Mouse (Mus musculus) stomach, embryonic 16.5 days (tissue): ENCODE results near the gene Dmc1. TPM values are rescaled to one million over a fixed set of nuclear protein-coding genes. Genes with fewer than 3 reads are reported as not detected.

Experiments used
- ATAC-seq: fragments of 200-750 bp; cut with Nextera tagmentation; 2 replicates; pipeline ENCODE4 v1.8.0; 2017; ENCODE audit warnings: moderate number of reproducible peaks, moderate TSS enrichment; ENCODE audit not compliant: insufficient read depth, low FRiP score
- H3K27ac ChIP-seq: fragments of 300-500 bp; sonication (generic); 2 replicates; pipeline ENCODE4 v1.5.1; 2014; ENCODE audit warnings: low read length
- H3K27me3 ChIP-seq: fragments of 300-500 bp; sonication (generic); 2 replicates; pipeline ENCODE4 v1.6.1; 2014; ENCODE audit warnings: low read length, control low read depth, mixed read lengths; ENCODE audit not compliant: control insufficient read depth, insufficient read depth
- H3K36me3 ChIP-seq: fragments of 300-500 bp; sonication (generic); 2 replicates; pipeline ENCODE4 v1.6.1; 2014; ENCODE audit warnings: low read length; ENCODE audit not compliant: control insufficient read depth, insufficient read depth
- H3K4me1 ChIP-seq: fragments of 300-500 bp; sonication (generic); 2 replicates; pipeline ENCODE4 v1.6.1; 2014; ENCODE audit warnings: low read length, control low read depth, mixed read lengths; ENCODE audit not compliant: control insufficient read depth, insufficient read depth
- H3K4me2 ChIP-seq: fragments of 300-500 bp; sonication (generic); 2 replicates; pipeline ENCODE4 v1.6.1; 2014; ENCODE audit warnings: low read depth, low read length, mixed read lengths
- H3K4me3 ChIP-seq: fragments of 300-500 bp; sonication (generic); replicated peaks from 2 replicates; pipeline ENCODE4 v1.5.1; 2014; ENCODE audit warnings: mild to moderate bottlenecking, low read length
- H3K9ac ChIP-seq: fragments of 300-500 bp; sonication (generic); 2 replicates; pipeline ENCODE4 v1.6.1; 2014; ENCODE audit warnings: low read length
- H3K9me3 ChIP-seq: fragments of 300-500 bp; sonication (generic); replicated peaks from 2 replicates; pipeline ENCODE4 v1.6.1; 2016; ENCODE audit warnings: low read length, control low read depth; ENCODE audit not compliant: control insufficient read depth
- WGBS: fragments of 180-500 bp; shearing (Covaris S2); extraction: QIAGEN DNeasy Blood & Tissue Kit; methylation state at CpG from one replicate; pipeline ENCODE4 v1.1.7; 2014; 5-methylcytosine and 5-hydroxymethylcytosine counted together
- polyA plus RNA-seq: library from polyadenylated mRNA; unstranded; fragments of >200 nt; fragmentation: Nextera tagmentation; extraction: Ambion mirVana; gene quantifications from 2 replicates; pipeline ENCODE4 v1.2.1, GENCODE M21; 2015

Dmc1 gene
- polyA plus RNA-seq, 1 experiment from 2014 or later: 2.4 TPM

DNA sequence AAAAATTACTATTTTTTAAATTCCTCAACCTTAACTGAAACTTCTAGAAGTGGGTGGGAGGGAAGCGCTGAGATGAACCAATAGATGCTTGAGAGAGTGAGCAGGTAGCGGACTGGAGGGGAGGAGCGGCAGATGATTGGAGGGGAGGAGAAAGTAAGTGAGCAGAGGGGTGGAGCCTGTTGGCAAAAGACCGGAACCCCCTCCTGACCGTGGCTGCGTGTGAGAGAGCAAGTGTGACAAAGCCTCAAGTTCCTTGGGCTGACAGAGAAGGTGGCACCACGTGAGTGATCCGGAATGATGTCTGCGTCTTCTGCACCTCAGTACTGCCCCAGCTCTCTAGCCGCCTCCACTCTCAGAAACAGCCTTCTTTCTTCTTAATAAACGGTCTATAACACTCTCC, 12.2 kb upstream of the Dmc1 start:
- Histone ChIP-seq H3K36me3 (no peaks in the 10 kb centered on the region), H3K9me3 (no peaks in the 10 kb centered on the region), H3K27me3 (no peaks in the 10 kb centered on the region), H3K9ac (no peak overlapping the region), H3K27ac (no peak overlapping the region), H3K4me3 (no peak overlapping the region), H3K4me1 (no peaks in the 10 kb centered on the region), H3K4me2 (no peak overlapping the region)
- ATAC-seq: no peak
- WGBS: 84% methylated on average over 11 of the region's 11 CpGs

GRCm38 (mm10) chr15:79616729-79617128, 11.8 kb upstream of the Dmc1 start:
- no peaks in the 10 kb centered on the region for H3K36me3 ChIP-seq
- H3K4me2 ChIP-seq: no peak overlapping the region
- H3K27ac ChIP-seq: no peak overlapping the region
- no peaks in the 10 kb centered on the region for H3K9me3 ChIP-seq
- ATAC-seq: no peak
- no peak overlapping the region for H3K4me3 ChIP-seq
- H3K27me3 ChIP-seq: no peaks in the 10 kb centered on the region
- H3K9ac ChIP-seq: no peak overlapping the region
- WGBS: 82% methylated on average over 5 of the region's 5 CpGs
- no peaks in the 10 kb centered on the region for H3K4me1 ChIP-seq

- H3K9ac ChIP-seq: no peak overlapping the region
- no peak overlapping the region for H3K4me3 ChIP-seq
- H3K27ac ChIP-seq: no peak overlapping the region
- H3K27me3 ChIP-seq: no peaks in the 10 kb centered on the region
- 68% methylated on average over 7 of the region's 7 CpGs for WGBS
- H3K36me3 ChIP-seq: no peaks in the 10 kb centered on the region
- no peak overlapping the region for H3K4me2 ChIP-seq
- H3K4me1 ChIP-seq: no peaks in the 10 kb centered on the region
- ATAC-seq: no peak
- H3K9me3 ChIP-seq: no peaks in the 10 kb centered on the region
Observed at GRCm38 (mm10) chr15:79615501-79615900, 10.6 kb upstream of the Dmc1 start.

DNA sequence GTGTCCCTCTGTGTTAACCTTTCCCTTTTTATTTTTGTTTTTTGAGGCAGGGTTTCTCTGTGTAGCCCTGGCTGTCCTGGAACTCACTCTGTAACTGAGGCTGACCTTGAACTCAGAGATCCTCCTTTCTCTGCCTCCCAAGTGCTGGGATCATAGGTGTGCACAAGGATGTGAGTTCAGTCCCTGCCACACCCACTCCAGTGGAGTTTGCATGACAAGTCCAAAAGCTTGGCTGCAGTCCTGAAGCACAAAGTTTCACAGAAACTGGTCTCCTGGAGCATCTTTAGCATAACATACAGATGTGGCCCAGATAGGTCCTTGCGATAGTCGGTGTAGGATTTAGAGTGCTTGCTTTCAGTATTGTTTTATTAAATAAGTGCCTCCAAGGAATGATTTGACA, 4.3 kb upstream of the Dmc1 start:
- Histone ChIP-seq H3K36me3 (no peaks in the 10 kb centered on the region), H3K9ac (no peak overlapping the region), H3K27me3 (no peaks in the 10 kb centered on the region), H3K4me3 (no peak overlapping the region), H3K4me1 (0 out of 2 replicates have a peak, but pooled peaks cover 5% of the 10 kb centered on the region), H3K27ac (no peak overlapping the region), H3K9me3 (no peaks in the 10 kb centered on the region), H3K4me2 (no peak overlapping the region)
- WGBS: 94% methylated on average over 2 of the region's 2 CpGs
- no peak for ATAC-seq

DNA sequence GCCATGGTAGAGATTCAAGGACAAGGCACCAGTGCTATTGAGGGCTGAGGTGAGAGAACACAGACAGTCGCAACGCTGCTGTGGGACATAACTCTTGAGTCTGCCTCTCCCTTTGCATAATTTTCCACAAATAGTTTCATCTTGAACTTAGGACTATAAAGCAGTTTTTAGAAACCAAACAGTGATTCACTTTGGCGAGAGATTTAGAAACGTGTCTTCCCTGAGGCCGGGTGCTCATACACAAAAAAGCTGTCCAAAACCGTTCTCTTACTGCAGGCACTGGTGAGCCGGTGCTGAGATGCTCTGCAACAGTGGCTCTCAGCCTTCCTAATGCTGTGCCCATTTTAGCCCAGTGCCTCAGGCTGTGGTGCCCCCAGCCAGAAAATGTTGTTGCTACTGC, 3.3 kb upstream of the Dmc1 start:
- Histone ChIP-seq H3K27ac (no peak overlapping the region), H3K4me1 (0 out of 2 replicates have a peak, but pooled peaks cover 5% of the 10 kb centered on the region), H3K36me3 (no peaks in the 10 kb centered on the region), H3K4me3 (no peak overlapping the region), H3K4me2 (no peak overlapping the region), H3K27me3 (no peaks in the 10 kb centered on the region), H3K9ac (no peak overlapping the region), H3K9me3 (no peaks in the 10 kb centered on the region)
- no peak for ATAC-seq
- WGBS: 74% methylated on average over 7 of the region's 7 CpGs

DNA sequence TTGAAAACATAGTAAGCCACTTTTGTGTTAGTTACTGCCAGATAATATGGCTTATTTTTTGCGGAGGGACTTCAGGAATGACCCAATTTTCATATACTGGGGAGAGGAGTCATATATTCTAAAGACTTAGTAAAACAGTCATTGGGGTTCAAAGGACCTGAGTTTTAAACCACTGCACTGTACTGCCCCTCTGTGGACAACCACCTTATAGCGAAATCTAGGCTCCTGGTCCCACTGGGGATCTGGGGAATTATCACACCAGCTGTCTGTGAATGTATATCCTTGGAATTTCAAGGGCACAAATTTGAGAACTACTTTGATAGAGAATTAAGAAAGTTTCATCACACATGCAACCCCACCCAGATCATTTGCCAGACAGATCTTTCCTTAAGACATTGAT, 2.8 kb upstream of the Dmc1 start:
- ATAC-seq: no peak

GRCm38 (mm10) chr15:79606161-79606560, 1.3 kb upstream of the Dmc1 start:
- WGBS: 84% methylated on average over 12 of the region's 12 CpGs
- Histone ChIP-seq H3K9ac (no peak overlapping the region), H3K9me3 (no peaks in the 10 kb centered on the region), H3K4me2 (no peak overlapping the region), H3K27ac (no peak overlapping the region), H3K4me1 (0 out of 2 replicates have a peak, but pooled peaks cover 5% of the 10 kb centered on the region), H3K4me3 (no peak overlapping the region), H3K27me3 (no peaks in the 10 kb centered on the region), H3K36me3 (no peaks in the 10 kb centered on the region)
- ATAC-seq: no peak

More for the DNA sequence above, 2.8 kb upstream of the Dmc1 start:
- Histone ChIP-seq H3K9ac (no peak overlapping the region), H3K4me1 (0 out of 2 replicates have a peak, but pooled peaks cover 5% of the 10 kb centered on the region), H3K36me3 (no peaks in the 10 kb centered on the region), H3K4me2 (no peak overlapping the region), H3K27ac (no peak overlapping the region), H3K9me3 (no peaks in the 10 kb centered on the region), H3K4me3 (no peak overlapping the region), H3K27me3 (no peaks in the 10 kb centered on the region)
- WGBS: 54% methylated on average over 2 of the region's 2 CpGs

GRCm38 (mm10) chr15:79600176-79600575, 4.7 kb downstream of the Dmc1 start:
- Histone ChIP-seq H3K9ac (no peak overlapping the region), H3K27me3 (no peaks in the 10 kb centered on the region), H3K27ac (no peak overlapping the region), H3K4me2 (no peak overlapping the region), H3K36me3 (no peaks in the 10 kb centered on the region), H3K4me3 (no peak overlapping the region), H3K4me1 (0 out of 2 replicates have a peak, but pooled peaks cover 5% of the 10 kb centered on the region), H3K9me3 (no peaks in the 10 kb centered on the region)
- WGBS: 85% methylated on average over 2 of the region's 2 CpGs
- ATAC-seq: no peak

DNA sequence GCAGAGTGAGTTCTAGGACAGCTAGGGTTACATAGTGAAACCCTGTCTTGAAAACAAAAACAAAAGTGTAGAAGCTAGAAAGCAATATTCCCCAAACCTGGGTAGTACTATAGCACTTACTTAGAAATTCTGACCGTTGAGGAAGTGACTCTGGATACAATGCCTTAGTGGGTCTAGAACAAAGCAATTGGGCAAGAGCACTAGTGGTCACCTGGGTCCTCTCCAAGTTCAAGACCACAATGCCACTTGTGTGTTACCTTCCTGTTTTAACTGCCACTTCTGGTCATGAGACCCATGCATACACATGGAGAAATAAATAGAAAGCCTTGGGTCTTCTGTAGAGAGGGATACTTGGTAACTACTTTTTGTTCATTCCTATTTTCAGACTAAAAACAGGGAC, 6.2 kb downstream of the Dmc1 start:
- no peaks in the 10 kb centered on the region for H3K27me3 ChIP-seq
- H3K36me3 ChIP-seq: no peaks in the 10 kb centered on the region
- ATAC-seq: no peak
- H3K4me1 ChIP-seq: no peaks in the 10 kb centered on the region
- H3K27ac ChIP-seq: no peak overlapping the region
- no peak overlapping the region for H3K9ac ChIP-seq
- H3K4me2 ChIP-seq: no peak overlapping the region
- no peak overlapping the region for H3K4me3 ChIP-seq
- WGBS: 84% methylated on average over 1 of the region's 1 CpGs
- no peaks in the 10 kb centered on the region for H3K9me3 ChIP-seq

GRCm38 (mm10) chr15:79581581-79581980, 23.3 kb downstream of the Dmc1 start:
- WGBS: 38% methylated on average over 1 of the region's 1 CpGs
- H3K27ac ChIP-seq: no peak overlapping the region
- no peak overlapping the region for H3K4me3 ChIP-seq
- H3K27me3 ChIP-seq: no peaks in the 10 kb centered on the region
- H3K9ac ChIP-seq: no peak overlapping the region
- no peaks in the 10 kb centered on the region for H3K9me3 ChIP-seq
- no peaks in the 10 kb centered on the region for H3K4me1 ChIP-seq
- no peaks in the 10 kb centered on the region for H3K36me3 ChIP-seq
- no peak for ATAC-seq
- no peak overlapping the region for H3K4me2 ChIP-seq
